Mouse (Mus musculus) liver, embryonic 18 days (tissue): ENCODE results near the gene Gsta3. TPM values are rescaled to one million over a fixed set of nuclear protein-coding genes. Genes with fewer than 3 reads are reported as not detected.

ENCODE experiments used
- polyA plus RNA-seq: library from polyadenylated mRNA; depleted of rRNA; stranded (reverse); fragments of >200 nt; gene quantifications from 2 replicates; pipeline ENCODE4 v1.2.3, GENCODE M21; 2012; rRNA removed

Gsta3 gene
- polyA plus RNA-seq: 435 and 536 TPM in 2 replicates

DNA sequence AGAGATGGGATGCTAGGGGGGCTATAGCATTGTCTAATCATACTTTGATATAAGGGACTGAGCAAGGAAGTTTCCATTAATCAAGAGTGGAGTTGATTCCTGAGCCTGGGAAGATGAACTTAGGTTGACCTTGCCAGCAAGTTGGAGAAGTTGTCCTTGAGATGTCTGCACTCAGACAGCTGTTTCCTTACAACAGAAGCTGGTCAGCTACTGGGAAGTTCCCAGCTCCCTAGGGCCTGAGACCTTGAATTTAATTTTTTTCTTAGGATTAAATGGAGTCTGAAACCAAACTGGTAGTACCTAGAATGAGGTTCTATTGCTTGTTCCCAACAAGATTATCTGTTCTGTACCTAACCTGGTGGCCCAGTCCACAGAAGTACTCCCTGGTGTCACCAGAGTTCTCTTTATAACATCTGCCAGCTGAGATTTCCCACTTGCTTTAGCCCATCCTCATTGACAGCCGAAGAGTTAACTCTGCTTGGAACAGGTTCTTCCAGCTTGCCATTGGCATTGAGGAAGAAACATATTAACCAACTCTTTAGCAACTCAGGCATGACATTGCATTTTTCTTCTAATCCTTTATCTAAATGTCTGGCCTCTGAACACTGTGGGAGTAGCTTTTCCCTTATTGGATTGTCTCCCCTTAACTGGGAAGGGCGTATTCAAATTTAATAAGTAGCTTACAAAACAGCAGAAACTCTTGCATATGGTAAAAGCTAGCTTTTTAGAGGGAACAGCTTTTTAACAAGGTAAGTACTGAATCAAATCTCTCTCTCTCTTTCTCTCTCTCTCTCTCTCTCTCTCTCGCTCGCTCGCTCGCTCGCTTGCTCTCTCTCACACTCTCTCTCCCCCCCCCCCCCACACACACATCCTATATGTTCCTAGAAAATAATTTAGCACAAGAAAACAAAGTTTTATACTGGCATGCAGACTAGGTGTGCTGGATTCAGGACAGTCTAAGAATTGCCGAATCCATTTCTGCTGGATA, at the start of gene Gsta3:
TSS of gene Gsta3 (plus strand) at position 679 of the 988 bp plus-strand sequence.

DNA sequence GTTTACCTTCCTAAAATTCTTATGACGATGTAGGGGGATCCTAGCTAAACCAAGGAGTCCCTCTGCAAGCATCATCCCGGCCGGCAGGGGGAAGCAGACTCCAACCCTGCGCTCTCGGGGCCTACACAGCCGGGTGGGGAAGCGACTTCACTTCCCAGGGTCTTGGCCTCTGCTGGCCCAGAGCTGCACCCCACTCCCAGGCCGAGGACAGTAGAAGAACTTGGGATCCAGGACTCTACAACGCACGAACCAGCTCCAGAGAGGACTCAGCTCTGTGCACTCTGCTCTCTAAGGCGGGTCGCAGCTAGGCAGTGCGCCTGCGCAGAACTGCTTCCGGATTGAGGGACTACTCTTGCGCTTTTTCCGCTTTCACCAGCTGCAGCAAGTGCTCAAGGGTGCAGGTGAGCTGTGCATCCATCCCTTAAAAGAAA, 21.9 kb upstream of the Gsta3 start, which contains the start of gene Tmem14a:
TSS of gene Tmem14a (plus strand) at position 87 of the 431 bp plus-strand sequence.

Other genes starting within 250 kb of the Gsta3 start
- gene Tram2, start 161.4 kb upstream of the Gsta3 start, polyA plus RNA-seq: 3.5 and 5.2 TPM in 2 replicates
- gene Tmem14a, start 22.0 kb upstream of the Gsta3 start, polyA plus RNA-seq: 2.3 and 2.5 TPM in 2 replicates
- 0.02 and 0.04 TPM in 2 replicates for gene Khdc1a, start 109.1 kb downstream of the Gsta3 start, polyA plus RNA-seq
- not detected in 2 replicates for gene Khdc1c, start 127.7 kb downstream of the Gsta3 start, polyA plus RNA-seq
- not detected in 2 replicates for gene Khdc1b, start 143.0 kb downstream of the Gsta3 start, polyA plus RNA-seq